Mouse (Mus musculus): ENCODE results near the gene Car1. TPM values are rescaled to one million over a fixed set of nuclear protein-coding genes. Genes with fewer than 3 reads are reported as not detected.
"Not testable (repeated sequence)": the region's sequence is repeated elsewhere in the genome, so short reads cannot be mapped to it uniquely, and the experiment has no call there.

The Car1 gene
- total RNA-seq (2018; cell fraction: chromatin; rRNA removed): not detected
- not detected for total RNA-seq (2018; cell fraction: cytosol; rRNA removed)
- total RNA-seq (2018; cell fraction: nucleus; rRNA removed): not detected
- polyA plus RNA-seq (2018): not detected in 3 replicates

GRCm38 (mm10) chr3:14808211-14808610 is at the start of gene Car1:
Gene Car1, minus strand, starts transcription at chr3:14808368.
- H3K27ac ChIP-seq: no peak within 1 kb of the TSS
- H3K79me2 ChIP-seq (ENCODE audit: inconsistent target): no peaks in the 10 kb centered on the region
- H3K4me3 ChIP-seq (ENCODE audit: inconsistent target): no peak within 1 kb of the TSS
- WGBS (ENCODE audit: missing documents): 100% methylated on average over 1 of the region's 1 CpGs
- no peaks in the 10 kb centered on the region for H3K36me3 ChIP-seq (ENCODE audit: inconsistent target)

DNA sequence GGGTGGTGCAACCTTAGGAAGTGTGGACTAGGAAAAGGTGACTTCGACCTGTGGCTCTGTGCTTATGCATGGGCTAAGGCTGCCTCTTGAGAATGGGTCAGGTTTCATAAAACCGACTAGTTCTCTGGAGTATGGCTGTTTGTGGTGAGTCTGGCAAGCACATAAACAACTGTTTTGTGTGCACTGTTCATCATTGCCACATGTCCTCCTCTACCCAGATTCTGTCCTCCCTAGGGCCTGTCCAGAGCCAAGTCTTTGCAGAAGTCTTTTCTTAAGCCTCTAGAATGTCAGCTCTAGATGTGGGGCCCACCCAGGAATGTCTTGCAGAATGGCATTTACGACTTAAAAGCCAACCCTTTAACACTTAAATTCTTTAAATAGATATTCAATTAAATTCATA is 49.7 kb upstream of the Car1 start:
- H3K79me2 ChIP-seq (ENCODE audit: inconsistent target): no peaks in the 10 kb centered on the region
- WGBS (ENCODE audit: missing documents): 90% methylated on average over 3 of the region's 3 CpGs
- H3K4me3 ChIP-seq (ENCODE audit: inconsistent target): no peak overlapping the region
- H3K27ac ChIP-seq: no peak overlapping the region
- H3K36me3 ChIP-seq (ENCODE audit: inconsistent target): no peaks in the 10 kb centered on the region

DNA sequence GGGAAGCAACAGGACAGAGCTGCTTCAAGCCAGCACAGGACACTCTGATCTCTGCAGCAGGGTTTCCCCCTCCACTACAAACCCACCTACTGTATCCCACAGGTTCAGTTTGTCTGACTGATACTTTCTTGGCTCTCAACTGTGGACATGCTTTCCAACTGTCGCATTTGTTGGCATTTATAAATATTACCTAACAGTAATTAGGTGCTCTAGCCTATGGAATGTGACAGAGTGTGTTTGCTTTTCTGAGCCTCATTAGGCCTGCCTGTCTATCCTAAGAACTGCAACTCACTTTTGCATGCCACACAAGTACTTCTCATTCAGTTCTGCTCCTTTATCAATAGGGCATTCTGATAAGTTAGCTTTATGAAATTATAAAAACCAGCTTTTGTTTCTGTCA is 46.3 kb upstream of the Car1 start:
- Histone ChIP-seq H3K36me3 (ENCODE audit: inconsistent target) (no peaks in the 10 kb centered on the region), H3K4me3 (ENCODE audit: inconsistent target) (no peak overlapping the region), H3K79me2 (ENCODE audit: inconsistent target) (no peaks in the 10 kb centered on the region), H3K27ac (no peak overlapping the region)
- WGBS (ENCODE audit: missing documents): 100% methylated on average over 1 of the region's 1 CpGs

GRCm38 (mm10) chr3:14853966-14854365 is 45.8 kb upstream of the Car1 start:
- Histone ChIP-seq H3K4me3 (ENCODE audit: inconsistent target) (no peak overlapping the region), H3K36me3 (ENCODE audit: inconsistent target) (no peaks in the 10 kb centered on the region), H3K79me2 (ENCODE audit: inconsistent target) (no peaks in the 10 kb centered on the region), H3K27ac (no peak overlapping the region)
- 94% methylated on average over 5 of the region's 5 CpGs for WGBS (ENCODE audit: missing documents)

GRCm38 (mm10) chr3:14848587-14849254 is 40.6 kb upstream of the Car1 start:
- Histone ChIP-seq H3K36me3 (ENCODE audit: inconsistent target) (no peaks in the 10 kb centered on the region), H3K27ac (no peak overlapping the region), H3K4me3 (ENCODE audit: inconsistent target) (no peak overlapping the region), H3K79me2 (ENCODE audit: inconsistent target) (no peaks in the 10 kb centered on the region)
- WGBS (ENCODE audit: missing documents): 93% methylated on average over 2 of the region's 2 CpGs

DNA sequence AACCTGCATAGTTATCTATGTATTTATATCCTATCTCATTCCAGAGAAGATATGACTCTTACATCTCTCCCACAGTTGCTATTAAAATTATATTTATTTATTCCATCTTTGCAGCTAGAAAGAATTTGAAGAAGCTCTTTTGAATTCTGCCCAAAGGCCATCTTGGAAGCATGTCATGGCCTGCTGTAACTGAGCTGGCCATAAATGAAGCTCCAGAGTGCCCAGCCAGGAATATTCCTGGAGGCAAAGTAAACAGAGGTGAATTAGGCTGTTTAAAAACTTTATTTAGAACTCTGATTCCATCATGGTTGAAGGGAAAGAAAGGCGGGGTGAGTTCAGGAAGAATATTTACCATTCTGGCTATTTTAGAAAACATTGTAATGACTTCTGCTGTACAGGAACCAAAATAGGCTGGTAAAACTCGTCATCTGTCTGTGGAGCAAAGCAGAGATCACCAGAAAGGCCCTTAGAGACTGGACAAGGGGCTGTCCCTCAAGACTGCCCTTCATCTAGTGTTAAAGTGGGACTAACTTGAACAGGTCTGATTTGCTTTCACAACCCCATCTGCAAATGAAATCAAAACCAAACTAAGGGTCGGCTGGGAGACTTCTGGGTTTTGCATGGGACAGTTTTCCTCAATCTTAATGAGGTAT is 31.4 kb upstream of the Car1 start:
- H3K36me3 ChIP-seq (ENCODE audit: inconsistent target): no peaks in the 10 kb centered on the region
- H3K27ac ChIP-seq: no peak overlapping the region
- no peaks in the 10 kb centered on the region for H3K79me2 ChIP-seq (ENCODE audit: inconsistent target)
- 95% methylated on average over 3 of the region's 3 CpGs for WGBS (ENCODE audit: missing documents)
- no peak overlapping the region for H3K4me3 ChIP-seq (ENCODE audit: inconsistent target)

DNA sequence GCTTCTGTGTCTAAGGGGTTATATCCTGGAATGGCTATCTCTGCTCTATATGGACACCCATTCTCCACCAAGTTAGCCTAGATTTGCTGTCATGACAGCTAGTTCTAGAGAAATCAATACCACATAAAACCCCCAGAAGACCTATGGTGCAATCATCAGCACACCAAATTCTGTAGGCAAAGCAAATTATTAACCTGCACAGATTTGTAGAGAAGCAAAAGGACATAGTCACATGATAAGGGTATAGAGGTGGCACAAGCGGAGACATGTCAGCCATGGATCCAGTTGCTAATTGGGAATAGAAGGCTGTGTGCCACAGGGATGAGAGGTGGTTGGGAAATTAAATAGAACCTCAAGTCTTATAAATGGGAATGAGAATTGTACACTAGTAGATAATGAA is 30.8 kb upstream of the Car1 start:
- Histone ChIP-seq H3K36me3 (ENCODE audit: inconsistent target) (no peaks in the 10 kb centered on the region), H3K4me3 (ENCODE audit: inconsistent target) (no peak overlapping the region), H3K27ac (no peak overlapping the region), H3K79me2 (ENCODE audit: inconsistent target) (no peaks in the 10 kb centered on the region)
- WGBS (ENCODE audit: missing documents): 86% methylated on average over 1 of the region's 1 CpGs

DNA sequence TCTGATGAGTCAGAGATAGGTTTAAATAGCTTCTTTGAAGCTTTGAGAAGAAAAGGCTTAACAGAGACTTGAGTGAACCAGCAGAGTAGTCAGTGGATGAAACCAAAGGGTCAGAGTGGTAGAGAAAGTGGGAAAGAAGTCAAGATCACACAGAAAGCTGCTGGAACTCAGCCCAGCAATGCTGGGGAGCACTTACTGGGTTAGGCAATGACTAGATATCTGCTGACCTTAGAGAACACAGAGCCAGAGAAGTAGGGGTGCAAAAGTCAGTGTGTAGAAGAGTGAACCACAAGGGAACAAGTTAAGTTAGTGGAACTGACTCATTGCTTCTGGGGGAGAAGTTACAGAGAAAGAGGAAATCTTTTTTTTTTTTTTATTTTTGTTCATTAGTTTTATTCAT is 24.6 kb upstream of the Car1 start:
- Histone ChIP-seq H3K27ac (no peak overlapping the region), H3K79me2 (ENCODE audit: inconsistent target) (no peaks in the 10 kb centered on the region), H3K4me3 (ENCODE audit: inconsistent target) (no peak overlapping the region), H3K36me3 (ENCODE audit: inconsistent target) (no peaks in the 10 kb centered on the region)

DNA sequence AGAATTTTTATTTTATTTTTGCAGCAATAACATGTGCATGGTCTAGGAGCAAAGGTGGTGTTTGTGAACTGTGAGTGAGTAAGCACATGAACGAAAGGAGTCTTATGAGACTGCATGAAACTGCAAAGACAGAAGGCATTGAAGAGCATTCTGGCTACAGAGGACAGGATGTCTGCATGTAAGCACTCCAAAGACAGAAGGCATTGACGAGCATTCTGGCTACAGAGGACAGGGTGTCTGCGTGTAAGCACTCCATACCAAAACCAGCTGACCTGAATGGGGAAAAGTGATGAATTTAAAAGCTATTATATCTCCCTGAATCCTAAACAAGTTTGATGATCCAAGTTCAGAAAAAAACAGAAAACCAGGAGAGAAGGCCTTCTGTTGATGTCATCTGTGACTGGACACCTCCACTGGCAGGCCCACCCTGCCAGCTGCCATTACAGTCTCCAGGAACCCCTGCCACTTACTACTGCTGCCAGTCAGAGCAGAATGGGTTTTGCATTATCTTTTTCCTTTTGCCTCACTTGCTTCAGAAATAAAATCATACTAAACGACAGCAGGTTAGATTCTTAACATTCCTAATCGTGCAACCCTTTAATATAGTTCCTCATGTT is 23.2 kb upstream of the Car1 start:
- Histone ChIP-seq H3K27ac (no peak overlapping the region), H3K79me2 (ENCODE audit: inconsistent target) (no peaks in the 10 kb centered on the region), H3K36me3 (ENCODE audit: inconsistent target) (no peaks in the 10 kb centered on the region), H3K4me3 (ENCODE audit: inconsistent target) (no peak overlapping the region)
- WGBS (ENCODE audit: missing documents): 95% methylated on average over 5 of the region's 5 CpGs

- H3K79me2 ChIP-seq (ENCODE audit: inconsistent target): no peaks in the 10 kb centered on the region
- no peaks in the 10 kb centered on the region for H3K36me3 ChIP-seq (ENCODE audit: inconsistent target)
- H3K27ac ChIP-seq: no peak overlapping the region
- H3K4me3 ChIP-seq (ENCODE audit: inconsistent target): no peak overlapping the region
Measured at GRCm38 (mm10) chr3:14828896-14829295, 20.7 kb upstream of the Car1 start.

DNA sequence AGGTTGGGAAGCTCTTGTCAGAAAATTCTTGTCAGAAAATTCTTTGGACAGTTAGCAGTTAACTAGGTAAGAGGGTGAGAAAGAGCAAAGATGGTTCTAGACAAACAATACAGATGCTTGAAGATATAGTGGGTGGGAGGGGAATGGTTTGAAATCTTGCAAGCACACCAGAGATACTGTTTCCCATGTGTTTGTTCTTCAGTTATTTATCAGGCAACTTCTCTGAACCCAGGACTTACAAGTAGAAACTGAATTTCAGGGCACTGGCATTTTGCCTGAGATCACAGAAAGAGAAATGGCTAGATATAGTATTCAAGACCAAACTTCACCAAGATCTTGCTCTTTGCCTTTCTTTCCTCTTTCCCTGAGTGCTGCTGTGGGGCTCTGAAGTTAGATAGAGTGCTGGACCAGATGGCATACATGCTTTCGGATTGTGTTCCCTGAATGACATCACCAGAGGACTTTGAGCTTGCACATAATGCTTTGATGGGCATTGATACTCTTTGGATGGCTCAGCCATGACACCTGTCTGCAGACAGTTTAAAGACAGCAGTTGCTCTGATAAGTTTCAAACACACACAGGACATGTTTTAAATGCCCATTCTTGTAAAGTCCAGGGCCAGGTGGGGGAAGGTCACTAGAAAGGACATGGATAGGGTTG is 11.8 kb upstream of the Car1 start:
- WGBS (ENCODE audit: missing documents): 88% methylated on average over 1 of the region's 1 CpGs
- H3K27ac ChIP-seq: no peak overlapping the region
- H3K4me3 ChIP-seq (ENCODE audit: inconsistent target): no peak overlapping the region
- H3K36me3 ChIP-seq (ENCODE audit: inconsistent target): no peaks in the 10 kb centered on the region
- H3K79me2 ChIP-seq (ENCODE audit: inconsistent target): no peaks in the 10 kb centered on the region

DNA sequence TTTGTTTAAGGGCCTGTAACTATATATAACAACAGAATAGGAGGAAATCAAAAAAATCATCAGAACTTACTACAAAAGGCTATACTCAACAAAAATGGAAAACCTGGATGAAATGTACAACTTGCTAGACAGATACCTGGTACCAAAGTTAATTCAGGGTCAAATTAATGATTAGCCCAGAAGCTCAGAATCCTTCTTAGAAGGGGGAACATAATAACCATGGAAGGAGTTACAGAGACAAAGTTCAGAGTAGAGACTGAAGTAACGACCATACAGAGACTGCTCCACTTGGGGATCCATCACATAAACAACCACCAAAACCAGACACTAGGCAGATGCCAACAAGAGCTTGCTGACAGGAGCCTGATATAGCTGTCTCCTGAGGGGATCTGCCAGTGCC is 7.2 kb upstream of the Car1 start:
- WGBS (ENCODE audit: missing documents): 92% methylated on average over 1 of the region's 1 CpGs
- not testable (repeated sequence) for H3K79me2 ChIP-seq (ENCODE audit: inconsistent target); H3K36me3 ChIP-seq (ENCODE audit: inconsistent target); H3K27ac ChIP-seq; H3K4me3 ChIP-seq (ENCODE audit: inconsistent target)

GRCm38 (mm10) chr3:14806702-14807101 is 1.5 kb downstream of the Car1 start:
- Histone ChIP-seq H3K4me3 (ENCODE audit: inconsistent target) (no peak overlapping the region), H3K27ac (no peak overlapping the region), H3K36me3 (ENCODE audit: inconsistent target) (no peaks in the 10 kb centered on the region), H3K79me2 (ENCODE audit: inconsistent target) (no peaks in the 10 kb centered on the region)

DNA sequence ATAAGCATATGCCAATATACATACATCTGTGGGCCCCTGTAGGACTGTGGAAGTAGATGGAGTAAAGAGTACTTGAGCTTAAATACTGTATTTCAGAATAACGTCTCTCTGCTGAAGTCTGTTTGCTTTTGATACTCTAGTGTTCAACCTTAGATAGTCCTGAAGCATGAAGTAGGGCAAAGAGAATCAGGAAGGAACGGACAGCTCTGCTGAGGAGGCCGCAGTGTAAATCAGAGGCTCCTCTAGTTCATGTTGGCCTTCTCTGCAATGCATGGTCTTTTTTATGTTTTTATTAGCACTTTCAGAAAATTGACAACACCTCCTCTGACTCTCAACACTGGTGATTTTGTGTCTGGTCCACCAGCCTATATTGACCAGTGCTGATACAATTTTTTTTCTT is 2.2 kb downstream of the Car1 start:
- no peaks in the 10 kb centered on the region for H3K36me3 ChIP-seq (ENCODE audit: inconsistent target)
- H3K79me2 ChIP-seq (ENCODE audit: inconsistent target): no peaks in the 10 kb centered on the region
- H3K27ac ChIP-seq: no peak overlapping the region
- 91% methylated on average over 3 of the region's 3 CpGs for WGBS (ENCODE audit: missing documents)
- H3K4me3 ChIP-seq (ENCODE audit: inconsistent target): no peak overlapping the region

- WGBS (ENCODE audit: missing documents): 83% methylated on average over 5 of the region's 6 CpGs
- Histone ChIP-seq H3K4me3 (ENCODE audit: inconsistent target) (no peak overlapping the region), H3K36me3 (ENCODE audit: inconsistent target) (no peaks in the 10 kb centered on the region), H3K27ac (no peak overlapping the region), H3K79me2 (ENCODE audit: inconsistent target) (no peaks in the 10 kb centered on the region)
Measured at GRCm38 (mm10) chr3:14804906-14805305, 3.3 kb downstream of the Car1 start.

Data from macrophage (primary cell).